Mouse (Mus musculus) limb, embryonic 12.5 days (tissue): Measurements from ENCODE around the gene Fbxw21. TPM values are rescaled to one million over a fixed set of nuclear protein-coding genes. Genes with fewer than 3 reads are reported as not detected.

Experiments used
- polyA plus RNA-seq: library from polyadenylated mRNA; unstranded; fragments of >200 nt; fragmentation: Nextera tagmentation; extraction: Ambion mirVana; gene quantifications from 2 replicates; pipeline ENCODE4 v1.2.1, GENCODE M21; 2016

The Fbxw21 gene
- polyA plus RNA-seq, 1 experiment from 2014 or later, result not detected

Other genes with a start within 250 kb of the Fbxw21 start
- gene Tmem89, start 247.4 kb downstream of the Fbxw21 start, polyA plus RNA-seq, result not detected in 2 replicates
- gene Uqcrc1, start 225.4 kb downstream of the Fbxw21 start, polyA plus RNA-seq, result 439 and 444 TPM in 2 replicates
- gene Col7a1, start 208.5 kb downstream of the Fbxw21 start, polyA plus RNA-seq, result 8.0 TPM in 2 replicates
- 0.37 TPM in 1 of 2 replicates, not detected in the other for gene Ucn2, start 176.0 kb downstream of the Fbxw21 start, polyA plus RNA-seq
- gene Pfkfb4, start 170.3 kb downstream of the Fbxw21 start, polyA plus RNA-seq, result 13.4 and 16.3 TPM in 2 replicates
- 49.1 and 55.2 TPM in 2 replicates for gene Shisa5, start 123.5 kb downstream of the Fbxw21 start, polyA plus RNA-seq
- gene Trex1, start 102.3 kb downstream of the Fbxw21 start, polyA plus RNA-seq, result 7.1 and 7.5 TPM in 2 replicates
- 31.6 and 33.4 TPM in 2 replicates for gene Atrip, start 87.9 kb downstream of the Fbxw21 start, polyA plus RNA-seq
- gene Ccdc51, start 79.5 kb downstream of the Fbxw21 start, polyA plus RNA-seq, result 12.8 and 13.9 TPM in 2 replicates
- gene Tma7, start 79.5 kb downstream of the Fbxw21 start, polyA plus RNA-seq, result 840 and 867 TPM in 2 replicates
- 22.2 and 25.7 TPM in 2 replicates for gene Plxnb1, start 66.7 kb downstream of the Fbxw21 start, polyA plus RNA-seq
- gene Fbxw13, start 33.9 kb upstream of the Fbxw21 start, polyA plus RNA-seq, result not detected in 2 replicates
- gene Fbxw20, start 72.7 kb upstream of the Fbxw21 start, polyA plus RNA-seq, result not detected in 2 replicates
- gene Fbxw14, start 125.6 kb upstream of the Fbxw21 start, polyA plus RNA-seq, result not detected in 2 replicates
- gene Fbxw28, start 177.6 kb upstream of the Fbxw21 start, polyA plus RNA-seq, result not detected in 2 replicates
- gene Fbxw22, start 242.3 kb upstream of the Fbxw21 start, polyA plus RNA-seq, result not detected in 2 replicates